Mouse (Mus musculus): ENCODE results near the gene Tsks. TPM values are rescaled to one million over a fixed set of nuclear protein-coding genes. Genes with fewer than 3 reads are reported as not detected.

Tsks gene
- total and polyA plus RNA-seq, 3 experiments = 0.08 TPM; not detected in 2

GRCm38 (mm10) chr7:44964990-44965389 lies 22.0 kb downstream of the Tsks start:
- Histone ChIP-seq H3K9me3 (replicated peaks; ENCODE audit: insufficient read depth, low read length) (no peaks in the 10 kb centered on the region), H3K4me3 (ENCODE audit: control insufficient read depth in 1 of 2, insufficient read depth in 1 of 2, low read depth in 2 of 2, low read length in 2 of 2) (no peak overlapping the region), H3K9ac (ENCODE audit: control insufficient read depth, low read depth, low read length, poor library complexity, severe bottlenecking) (no peak overlapping the region), H3K27ac (ENCODE audit: control insufficient read depth, low read depth, low read length) (no peak overlapping the region), H3K79me2 (ENCODE audit: control insufficient read depth, insufficient read depth, low read length, poor library complexity) (no peaks in the 10 kb centered on the region), H3K4me1 (ENCODE audit: control insufficient read depth in 1 of 2, insufficient read depth in 2 of 2, low read length in 2 of 2) (peaks cover 0 to 4% of the 10 kb centered on the region in 2 experiments; a peak in 1 of 4 replicates), H3K27me3 (ENCODE audit: control insufficient read depth in 1 of 2, insufficient read depth in 2 of 2, low read length in 2 of 2) (no peaks in the 10 kb centered on the region), H3K36me3 (ENCODE audit: control insufficient read depth in 1 of 2, insufficient read depth in 2 of 2, low read length in 2 of 2) (no peaks in the 10 kb centered on the region)
- no peak for DNase-seq (ENCODE audit: low read depth, low spot score)
- TF ChIP-seq RAD21 (IDR thresholded peaks at IDR 0.05; ENCODE audit: low read depth, low read length) = no peak
- no peak for TF ChIP-seq NRF1 (IDR thresholded peaks at IDR 0.05; ENCODE audit: insufficient read depth, low read depth, low read length, poor library complexity, severe bottlenecking)
- no peak for TF ChIP-seq RCOR1 (IDR thresholded peaks at IDR 0.05; ENCODE audit: low read depth, low read length)
- TF ChIP-seq POLR2AphosphoS2 (IDR thresholded peaks at IDR 0.05; ENCODE audit: low read length) = no peak

- Histone ChIP-seq H3K4me3 (ENCODE audit: control insufficient read depth in 1 of 2, insufficient read depth in 1 of 2, low read depth in 2 of 2, low read length in 2 of 2) (no peak overlapping the region), H3K36me3 (ENCODE audit: control insufficient read depth in 1 of 2, insufficient read depth in 2 of 2, low read length in 2 of 2) (no peaks in the 10 kb centered on the region), H3K4me1 (ENCODE audit: control insufficient read depth in 1 of 2, insufficient read depth in 2 of 2, low read length in 2 of 2) (peaks cover 0 to 6% of the 10 kb centered on the region in 2 experiments; a peak in 1 of 4 replicates), H3K27ac (ENCODE audit: control insufficient read depth, low read depth, low read length) (no peak overlapping the region), H3K9me3 (replicated peaks; ENCODE audit: insufficient read depth, low read length) (no peaks in the 10 kb centered on the region), H3K27me3 (ENCODE audit: control insufficient read depth in 1 of 2, insufficient read depth in 2 of 2, low read length in 2 of 2) (no peaks in the 10 kb centered on the region), H3K9ac (ENCODE audit: control insufficient read depth, low read depth, low read length, poor library complexity, severe bottlenecking) (no peak overlapping the region), H3K79me2 (ENCODE audit: control insufficient read depth, insufficient read depth, low read length, poor library complexity) (no peaks in the 10 kb centered on the region)
- TF ChIP-seq JUND (IDR thresholded peaks at IDR 0.05; ENCODE audit: low read depth, low read length) = no peak
- TF ChIP-seq MAX (IDR thresholded peaks at IDR 0.05; ENCODE audit: low read length) = no peak
- peak; percentile 21 to 66 (median 51); a peak in 5 of 6 replicates for TF ChIP-seq CTCF (IDR thresholded peaks at IDR 0.05 in 2 of 3, conservative IDR thresholded peaks at IDR 0.05 in 1 of 3; ENCODE audit: control insufficient read depth in 1 of 3, insufficient read depth in 1 of 3, low read depth in 2 of 3, low read length in 3 of 3, poor library complexity in 1 of 3, severe bottlenecking in 1 of 3)
- TF ChIP-seq SMC3 (IDR thresholded peaks at IDR 0.05; ENCODE audit: low read depth, low read length) = peak; percentile 34
- peak; percentile 32 for TF ChIP-seq RAD21 (IDR thresholded peaks at IDR 0.05; ENCODE audit: low read depth, low read length)
- TF ChIP-seq BHLHE40 (IDR thresholded peaks at IDR 0.05; ENCODE audit: borderline replicate concordance, low read depth, low read length) = no peak
- no peak for TF ChIP-seq TAL1 (IDR thresholded peaks at IDR 0.05; ENCODE audit: low read length)
- TF ChIP-seq ZNF384 (IDR thresholded peaks at IDR 0.05; ENCODE audit: low read depth, low read length) = no peak
- no peak for TF ChIP-seq ETS1 (IDR thresholded peaks at IDR 0.05; ENCODE audit: low read depth, low read length)
- TF ChIP-seq MXI1 (IDR thresholded peaks at IDR 0.05; ENCODE audit: low read depth, low read length) = 0 out of 2 replicates have a peak, but pooled peaks have one; percentile 30
- TF ChIP-seq RCOR1 (IDR thresholded peaks at IDR 0.05; ENCODE audit: low read depth, low read length) = no peak
- 0 out of 2 replicates have a peak, but pooled peaks have one; percentile 28 for TF ChIP-seq USF1 (IDR thresholded peaks at IDR 0.05; ENCODE audit: low read depth, low read length)
- no peak for TF ChIP-seq MAFK (IDR thresholded peaks at IDR 0.05; ENCODE audit: borderline replicate concordance, low read depth, low read length)
- no peak for TF ChIP-seq MEF2A (IDR thresholded peaks at IDR 0.05; ENCODE audit: extremely low read depth, insufficient replicate concordance, low read depth, low read length, poor library complexity, severe bottlenecking)
- DNase-seq (ENCODE audit: low read depth, low spot score) = peak; percentile 28
These were observed 23.0 kb downstream of the Tsks start for GRCm38 (mm10) chr7:44965975-44966374.
